Mouse (Mus musculus) lung, postnatal 4 days (tissue): ENCODE measurements around the gene Tmem43.
"Not testable (repeated sequence)": the region's sequence is repeated elsewhere in the genome, so short reads cannot be mapped to it uniquely, and the experiment has no call there.

Experiments
- DNase-seq, 2 experiments: peaks; one replicate each; pipeline ENCODE4 v3.0.0; 2021

Gene Tmem43

DNA sequence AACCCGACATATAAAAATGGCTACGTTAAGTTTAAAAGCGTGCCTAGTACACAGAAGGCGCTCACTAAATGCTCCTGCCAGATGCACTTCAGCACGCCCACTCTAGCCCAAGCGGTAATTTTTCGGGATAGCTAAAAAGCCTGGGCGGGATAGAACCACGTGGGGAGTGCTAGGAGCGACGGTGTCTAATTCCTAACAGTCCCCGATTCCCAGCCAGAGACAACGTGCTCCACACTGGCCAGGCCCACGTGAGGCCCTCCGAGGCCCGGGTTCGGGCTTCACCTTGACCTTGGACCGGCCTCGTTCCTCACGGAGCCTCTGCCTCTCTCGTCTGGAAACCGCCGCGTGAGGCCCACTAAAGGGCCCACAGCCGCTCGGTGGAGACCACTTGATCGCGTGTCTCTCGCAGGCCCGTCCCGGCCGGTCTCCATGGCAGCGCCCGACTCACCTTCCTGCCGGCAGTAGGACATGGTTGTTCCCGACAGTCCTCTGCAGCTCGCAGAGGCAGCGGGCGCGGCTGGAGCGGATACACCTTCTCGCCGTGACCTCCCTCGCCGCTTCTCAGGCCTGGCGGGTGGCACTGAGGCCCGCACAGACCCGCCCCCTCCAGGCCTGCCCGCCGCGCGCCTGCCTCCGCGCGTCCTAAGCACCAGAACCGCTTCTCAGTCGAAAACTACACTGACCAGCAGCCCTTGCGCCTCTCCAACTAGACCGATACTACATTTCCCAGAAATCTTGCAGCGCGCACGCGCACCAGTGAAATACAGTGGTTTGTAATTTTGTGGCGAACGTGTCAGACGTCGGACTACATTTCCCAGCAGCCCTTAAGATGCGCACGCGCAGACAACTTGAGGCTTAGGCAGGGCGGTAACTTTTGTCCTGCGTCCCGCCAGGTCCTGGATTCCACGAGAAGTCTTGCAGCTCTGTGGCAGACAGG is at the start of gene Tmem43, which contains the start of gene Chchd4:
Tmem43 (plus strand) TSS at position 836 of the 937 bp plus-strand sequence.
Chchd4 (minus strand) TSS at position 679 of the 937 bp plus-strand sequence.
- peak; percentile 99 for DNase-seq

DNA sequence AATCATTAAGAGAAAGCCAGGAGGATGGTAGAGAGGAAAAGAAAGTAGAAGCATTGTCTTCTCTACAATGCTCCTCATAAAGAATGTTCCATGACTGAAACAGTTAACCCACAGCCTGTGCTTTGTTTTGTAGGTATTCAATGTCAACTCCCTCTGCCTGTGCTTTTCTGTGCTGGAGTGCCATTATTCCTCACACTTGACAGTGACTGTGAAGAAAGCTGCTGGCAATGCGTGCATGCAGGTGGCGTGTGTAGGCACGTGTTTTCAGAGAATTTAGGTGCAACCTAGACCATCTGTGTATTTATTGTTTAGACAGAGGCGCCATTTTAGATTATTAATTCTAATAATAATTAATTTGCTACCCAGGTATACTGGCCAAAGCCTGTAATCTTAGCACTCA is 49.4 kb upstream of the Tmem43 start:
- no peak for DNase-seq

GRCm38 (mm10) chr6:91440474-91441144 is 32.9 kb upstream of the Tmem43 start:
- peak; percentile 96 to 97 for DNase-seq

DNA sequence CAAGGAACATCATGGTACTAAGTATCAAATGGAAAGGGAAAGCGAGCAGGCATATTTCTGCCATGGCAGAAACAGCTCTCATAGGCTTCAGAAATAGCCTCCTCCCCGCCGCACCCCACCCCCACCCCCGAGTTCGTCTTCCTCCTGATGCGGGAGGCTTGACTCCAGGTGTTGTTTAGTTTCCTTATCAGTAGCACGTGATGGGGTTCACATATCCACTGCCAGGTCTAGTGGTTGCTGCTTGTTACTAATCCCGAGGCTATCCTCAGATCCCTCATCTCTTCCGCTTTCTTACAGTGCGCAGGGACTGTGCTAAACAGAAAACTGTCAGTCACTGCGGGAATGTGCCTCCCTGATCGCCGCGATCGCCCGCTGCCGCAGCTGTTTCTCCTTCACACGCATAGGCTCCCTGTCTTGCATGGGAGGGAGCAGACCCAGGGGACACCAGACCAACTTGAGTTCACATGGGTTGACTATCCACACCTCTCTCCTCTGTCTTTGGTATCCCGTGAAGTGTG is 32.3 kb upstream of the Tmem43 start:
- no peak for DNase-seq

GRCm38 (mm10) chr6:91445316-91445715 is 28.2 kb upstream of the Tmem43 start:
- no peak for DNase-seq

DNA sequence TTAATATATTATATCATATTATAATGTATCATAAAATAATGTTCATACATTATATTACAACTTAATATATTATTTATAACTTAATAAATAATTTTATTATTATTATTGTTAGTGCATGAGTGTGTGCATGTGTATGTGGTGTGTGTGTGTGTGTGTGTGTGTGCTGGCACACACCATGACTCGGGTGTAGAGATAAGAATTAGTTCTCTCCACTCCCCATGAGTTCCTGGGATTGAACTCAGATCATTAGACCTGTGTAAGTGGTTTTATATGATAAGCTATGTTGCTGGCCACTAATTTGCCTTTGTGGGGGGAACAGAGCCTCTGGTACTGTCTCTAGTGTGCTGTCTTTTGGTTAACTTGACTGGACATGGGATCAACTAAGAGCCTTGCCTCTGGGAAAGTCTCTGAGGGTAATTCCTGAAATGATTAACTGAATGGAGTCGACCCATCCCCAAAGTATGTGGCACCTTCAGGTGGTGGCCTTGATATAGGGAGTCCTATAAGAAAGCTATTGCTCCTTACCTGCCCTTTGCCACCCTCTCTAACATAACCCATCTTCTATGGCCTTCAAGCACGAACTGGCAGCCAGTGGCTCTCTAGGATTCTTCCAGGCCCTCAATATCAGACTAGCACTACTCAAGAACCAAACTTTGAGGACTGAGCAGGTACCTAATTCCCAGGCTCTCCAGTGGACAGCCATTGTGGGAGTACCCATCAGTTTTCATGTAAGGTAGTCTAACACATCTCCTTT is 23.9 kb upstream of the Tmem43 start:
- no peak for DNase-seq

DNA sequence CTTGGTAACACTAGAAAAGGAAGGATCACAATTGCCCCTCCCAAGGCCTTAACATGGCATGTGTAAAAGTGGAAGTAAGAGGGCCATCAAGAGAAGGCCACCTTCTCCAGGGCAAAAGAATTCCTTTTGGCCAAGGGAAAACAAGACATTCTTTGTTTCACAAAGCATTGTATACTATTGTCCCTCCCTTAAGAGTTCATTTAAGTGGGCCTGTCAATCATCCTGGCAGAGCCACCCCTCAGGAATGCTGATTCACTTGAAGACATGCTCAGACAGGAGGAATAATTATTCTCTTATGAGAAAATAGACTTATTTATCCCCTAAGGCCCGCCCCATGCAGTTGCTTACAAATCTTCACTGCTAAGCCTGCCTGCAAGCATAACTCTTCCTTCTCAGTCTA is 21.4 kb upstream of the Tmem43 start:
- DNase-seq, result no peak

DNA sequence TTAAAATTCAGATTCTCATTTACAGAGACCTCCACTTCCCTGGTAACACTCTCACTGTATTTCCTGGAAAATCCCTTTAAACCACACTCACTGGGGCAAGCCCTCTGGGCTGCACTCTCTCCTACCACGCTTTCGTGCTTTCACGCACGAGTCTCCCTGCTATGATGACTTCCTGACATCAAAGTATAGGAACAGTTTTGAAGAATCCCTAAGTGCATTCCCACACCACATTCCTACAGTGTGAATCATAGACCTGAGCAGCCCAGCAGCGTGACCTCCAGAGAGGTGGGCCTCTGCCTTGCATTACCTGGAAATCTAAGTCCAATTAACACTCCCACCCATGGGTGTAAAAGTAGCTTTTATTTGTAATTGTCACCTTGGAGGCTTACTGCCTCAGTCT is 19.0 kb upstream of the Tmem43 start:
- DNase-seq, result no peak

DNA sequence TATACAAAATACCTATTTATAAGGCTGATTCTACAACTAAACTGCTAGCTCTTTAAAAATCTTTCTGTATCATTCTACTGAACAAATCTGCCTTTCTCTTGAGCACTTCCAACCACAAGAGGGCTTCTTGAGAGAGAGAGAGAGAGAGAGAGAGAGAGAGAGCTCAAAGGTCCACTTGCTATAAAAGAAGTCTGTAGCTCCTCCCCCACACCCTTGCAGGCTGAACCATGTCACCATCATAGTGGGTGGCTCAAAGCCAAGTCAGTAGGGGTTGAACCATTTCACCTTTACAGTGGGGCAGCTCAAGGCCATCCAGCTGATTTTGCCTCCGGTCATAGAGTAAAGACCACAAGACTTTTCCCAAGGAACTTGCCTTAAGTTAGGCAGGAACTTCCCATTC is 14.0 kb upstream of the Tmem43 start:
- DNase-seq, result no peak

GRCm38 (mm10) chr6:91465756-91466155 is 7.7 kb upstream of the Tmem43 start:
- no peak for DNase-seq

- no peak for DNase-seq
Measured at GRCm38 (mm10) chr6:91467106-91467505, 6.4 kb upstream of the Tmem43 start.

DNA sequence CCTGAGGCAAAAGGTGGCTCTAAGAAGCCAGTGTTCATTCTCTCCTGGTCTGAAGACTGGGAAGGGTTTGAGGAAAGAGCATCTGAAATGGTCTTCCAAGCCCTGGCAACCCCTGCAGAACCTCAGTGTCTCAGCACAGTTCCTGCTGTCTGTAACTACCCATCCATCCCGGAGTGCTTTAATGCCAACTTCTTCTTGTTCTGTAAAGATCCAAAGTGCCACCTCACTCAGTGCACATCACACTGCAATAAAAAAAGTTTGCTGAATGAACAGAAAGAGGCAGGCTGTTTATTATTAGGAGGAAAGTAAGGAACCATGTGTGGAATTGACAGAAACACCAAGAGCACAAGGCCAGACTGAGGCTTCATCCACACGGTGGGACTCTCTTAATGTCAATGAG is 2.8 kb upstream of the Tmem43 start:
- no peak for DNase-seq

GRCm38 (mm10) chr6:91471427-91471826 is 2.1 kb upstream of the Tmem43 start:
- DNase-seq, result not testable (repeated sequence)

GRCm38 (mm10) chr6:91472319-91472718 is 1.2 kb upstream of the Tmem43 start:
- no peak for DNase-seq

DNA sequence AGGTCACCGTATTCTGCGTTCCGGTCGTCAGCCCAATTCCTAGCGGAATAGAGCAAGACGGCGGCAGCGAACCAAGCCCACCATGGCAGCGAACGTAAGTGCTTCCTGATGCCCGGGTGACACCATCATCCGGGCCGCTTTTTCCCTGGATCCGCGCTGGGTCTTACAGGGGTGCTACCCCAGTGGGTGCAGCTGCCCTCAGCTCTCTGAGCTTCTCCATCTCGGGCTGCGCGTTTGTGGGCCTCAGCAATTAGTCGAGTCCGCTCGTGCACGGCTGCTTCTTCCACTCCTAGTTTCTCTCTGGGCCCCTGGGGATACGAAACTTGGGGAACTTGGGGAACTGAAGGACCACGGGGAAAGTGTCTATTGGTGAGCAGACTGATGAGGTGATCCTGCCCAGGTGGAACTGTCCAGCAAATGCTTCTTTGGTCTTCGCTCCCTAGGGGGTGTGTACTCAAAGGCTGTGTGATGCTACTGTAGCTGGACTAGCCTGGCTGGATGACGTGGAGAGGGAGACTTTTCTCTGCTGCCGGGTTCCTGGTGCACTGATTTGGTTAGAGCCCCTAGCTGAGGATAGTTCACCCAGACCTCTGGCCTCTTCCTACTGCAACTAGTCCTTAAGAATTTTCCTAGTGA is 420 bp downstream of the Tmem43 start:
- no peak for DNase-seq

DNA sequence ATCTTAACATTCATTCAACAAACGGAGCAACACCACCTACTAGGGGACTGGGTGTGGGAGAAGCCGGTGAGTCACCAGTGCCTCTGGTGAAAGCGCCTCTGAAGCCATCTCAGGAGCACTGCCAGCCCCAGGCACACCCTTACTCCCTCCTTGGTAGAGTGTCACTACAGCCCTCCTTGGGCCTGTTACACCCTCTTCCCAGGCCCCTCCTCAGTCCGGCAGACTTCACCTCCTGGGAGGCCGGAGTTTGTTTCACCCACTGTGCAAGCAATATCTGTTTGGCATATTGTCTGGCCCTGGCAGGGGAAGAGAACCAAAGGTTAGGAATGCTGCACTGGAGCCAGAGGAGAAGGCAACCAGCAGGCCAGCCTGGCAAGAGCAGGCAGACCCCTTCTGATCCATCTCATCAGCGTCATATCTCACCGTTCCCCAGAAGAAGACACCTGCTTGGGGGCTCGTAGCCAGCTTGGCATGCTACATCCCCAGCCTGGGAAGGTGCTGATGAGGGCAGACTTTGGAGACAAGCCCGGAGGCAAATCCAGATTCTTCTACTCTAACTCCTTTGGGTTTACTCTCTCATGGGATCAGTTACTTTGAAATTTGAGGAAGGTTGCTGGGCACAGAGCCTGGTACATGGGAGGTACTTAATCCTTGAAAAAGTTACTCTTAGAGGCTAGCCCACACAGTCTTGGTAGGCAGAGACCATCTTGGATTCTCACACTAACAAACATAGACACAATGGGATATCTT is 1.1 kb downstream of the Tmem43 start:
- DNase-seq, result peak; percentile 31 to 39

- DNase-seq, result peak in 1 of 2 experiments; percentile 13
Measured at GRCm38 (mm10) chr6:91476541-91476940, 3.0 kb downstream of the Tmem43 start.

GRCm38 (mm10) chr6:91483371-91483770 is 9.9 kb downstream of the Tmem43 start:
- DNase-seq, result peak in 1 of 2 experiments; percentile 8

DNA sequence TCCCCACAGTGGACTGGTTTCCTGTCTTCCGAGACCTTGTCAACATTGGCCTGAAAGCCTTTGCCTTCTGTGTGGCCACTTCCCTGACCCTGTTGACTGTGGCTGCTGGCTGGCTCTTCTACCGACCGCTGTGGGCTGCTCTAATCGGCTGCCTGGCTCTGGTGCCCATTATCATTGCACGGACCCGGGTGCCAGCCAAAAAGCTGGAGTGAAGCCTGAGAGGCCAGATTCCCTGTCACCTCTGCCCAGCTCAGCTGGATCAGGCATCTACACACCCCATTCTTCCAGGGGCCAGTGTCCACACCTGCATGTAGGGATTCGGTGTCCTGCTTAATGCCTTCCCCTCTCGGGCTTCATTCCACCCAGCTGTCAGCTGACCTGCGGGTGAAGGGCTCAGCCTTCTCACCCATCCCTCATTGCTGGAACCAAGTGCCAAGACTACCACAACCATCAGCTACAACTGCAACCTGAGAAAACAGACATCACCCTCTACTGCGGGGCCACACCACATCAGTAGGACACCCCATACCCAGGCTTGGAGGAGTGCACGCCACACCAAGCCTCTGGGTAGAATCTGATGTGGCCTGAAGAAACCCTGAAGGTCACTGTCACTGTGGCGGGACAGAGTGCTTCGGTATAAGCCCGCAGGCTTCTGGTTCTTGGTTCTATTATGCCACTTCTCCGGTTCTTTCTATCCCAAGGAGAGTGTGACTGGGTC is 13.4 kb downstream of the Tmem43 start:
- no peak for DNase-seq

- DNase-seq, result peak; percentile 35 to 47
Measured at GRCm38 (mm10) chr6:91488496-91489212, 15.2 kb downstream of the Tmem43 start.
